Mouse (Mus musculus): ENCODE results near the gene 9930022D16Rik. TPM values are rescaled to one million over a fixed set of nuclear protein-coding genes. Genes with fewer than 3 reads are reported as not detected.

The 9930022D16Rik gene
- polyA plus RNA-seq, 2 experiments from 2014 or later, result 0.17 to 0.40 TPM

- ATAC-seq, result no peak
Observed at GRCm38 (mm10) chr11:109417472-109418040, 3.8 kb downstream of the 9930022D16Rik start.

- peak; percentile 20 for ATAC-seq
Observed at GRCm38 (mm10) chr11:109419461-109419860, 5.7 kb downstream of the 9930022D16Rik start.

- peak; percentile 85 for ATAC-seq
Observed at GRCm38 (mm10) chr11:109419961-109420566, 6.3 kb downstream of the 9930022D16Rik start.

GRCm38 (mm10) chr11:109420567-109420962 lies 6.8 kb downstream of the 9930022D16Rik start:
- ATAC-seq, result peak; percentile 41

- ATAC-seq, result no peak
Observed at GRCm38 (mm10) chr11:109421205-109421604, 7.5 kb downstream of the 9930022D16Rik start.

GRCm38 (mm10) chr11:109422263-109422662 lies 8.5 kb downstream of the 9930022D16Rik start:
- ATAC-seq, result no peak

- no peak for ATAC-seq
Observed at GRCm38 (mm10) chr11:109423294-109423693, 9.6 kb downstream of the 9930022D16Rik start.

- peak; percentile 85 for ATAC-seq
Observed at GRCm38 (mm10) chr11:109425392-109426271, 11.9 kb downstream of the 9930022D16Rik start, which contains the start of gene Amz2. Amz2 (plus strand) TSS chr11:109425946.

GRCm38 (mm10) chr11:109426272-109426586 lies 12.5 kb downstream of the 9930022D16Rik start:
- no peak for ATAC-seq

- no peak for ATAC-seq
Observed at GRCm38 (mm10) chr11:109427353-109427752, 13.6 kb downstream of the 9930022D16Rik start.

GRCm38 (mm10) chr11:109434233-109434798 lies 20.6 kb downstream of the 9930022D16Rik start:
- peak; percentile 10 for ATAC-seq

GRCm38 (mm10) chr11:109436889-109437288 lies 23.2 kb downstream of the 9930022D16Rik start:
- ATAC-seq, result no peak

- no peak for ATAC-seq
Observed at GRCm38 (mm10) chr11:109439209-109439608, 25.5 kb downstream of the 9930022D16Rik start.

- peak; percentile 84 for ATAC-seq
Observed at GRCm38 (mm10) chr11:109439829-109440340, 26.2 kb downstream of the 9930022D16Rik start.

- ATAC-seq, result no peak
Observed at GRCm38 (mm10) chr11:109440641-109441040, 26.9 kb downstream of the 9930022D16Rik start.

- ATAC-seq, result peak; percentile 48
Observed at GRCm38 (mm10) chr11:109441119-109441518, 27.4 kb downstream of the 9930022D16Rik start.

GRCm38 (mm10) chr11:109442166-109442730 lies 28.5 kb downstream of the 9930022D16Rik start:
- no peak for ATAC-seq

GRCm38 (mm10) chr11:109443468-109444263 lies 29.9 kb downstream of the 9930022D16Rik start:
- ATAC-seq, result no peak

GRCm38 (mm10) chr11:109444600-109444999 lies 30.9 kb downstream of the 9930022D16Rik start:
- no peak for ATAC-seq

- ATAC-seq, result peak; percentile 41
Observed at GRCm38 (mm10) chr11:109445438-109446035, 31.8 kb downstream of the 9930022D16Rik start.

- ATAC-seq, result no peak
Observed at GRCm38 (mm10) chr11:109451169-109451568, 37.5 kb downstream of the 9930022D16Rik start.
